Mouse (Mus musculus) G1E (cell line): ENCODE measurements at regions not wholly inside any gene's neighbourhood (a gene's known extent, or its start where the extent isn't known, plus 50 kb on each side); places are given as distances from the start of the nearest gene placed in this dataset.

Experiments used
- ATAC-seq: 2 replicates; pipeline ENCODE4 v1.8.0; 2016; ENCODE audit warnings: mild to moderate bottlenecking; ENCODE audit not compliant: insufficient number of reproducible peaks, poor library complexity, low FRiP score, severe bottlenecking; ENCODE audit errors: extremely low read depth
- DNase-seq: peaks from one replicate; pipeline ENCODE4 v3.0.0; 2012; ENCODE audit warnings: low spot score
- H3K27me3 ChIP-seq: 2 replicates; pipeline ENCODE4 v1.6.1; 2012; ENCODE audit warnings: mild to moderate bottlenecking, low read length, inconsistent platforms; ENCODE audit not compliant: insufficient read depth
- H3K36me3 ChIP-seq: replicated peaks from 2 replicates; pipeline ENCODE3; 2012; ENCODE audit warnings: mild to moderate bottlenecking, inconsistent platforms
- H3K4me1 ChIP-seq: 2 replicates; pipeline ENCODE4 v1.6.1; 2012; ENCODE audit warnings: low read depth, low read length, inconsistent platforms, mixed read lengths; ENCODE audit not compliant: insufficient read depth
- H3K4me3 ChIP-seq: 2 replicates; pipeline ENCODE4 v1.5.1; 2012; ENCODE audit warnings: low read depth, mild to moderate bottlenecking, inconsistent platforms, low read length, moderate library complexity, mixed read lengths
- H3K9me3 ChIP-seq: replicated peaks from 2 replicates; pipeline ENCODE4 v1.6.1; 2012; ENCODE audit warnings: inconsistent platforms
- CTCF ChIP-seq: IDR thresholded peaks from 2 replicates; pipeline ENCODE4 v1.5.1; 2012; ENCODE audit warnings: low read depth, low read length, inconsistent platforms, mixed read lengths
- GATA1 ChIP-seq: IDR thresholded peaks from 2 replicates; pipeline ENCODE4 v1.6.1; 2012; ENCODE audit warnings: borderline replicate concordance, low read length, inconsistent platforms, mixed read lengths
- GATA2 ChIP-seq: IDR thresholded peaks from 2 replicates; pipeline ENCODE4 v1.6.1; 2012; ENCODE audit warnings: low read depth, low read length, inconsistent platforms, borderline replicate concordance
- POLR2AphosphoS5 ChIP-seq: IDR thresholded peaks from 2 replicates; pipeline ENCODE4 v1.6.1; 2012; ENCODE audit warnings: low read depth, low read length, inconsistent platforms; ENCODE audit not compliant: insufficient replicate concordance
- TAL1 ChIP-seq: conservative IDR thresholded peaks from 2 replicates; pipeline ENCODE4 v1.6.1; 2012; ENCODE audit warnings: low read depth, low read length, inconsistent platforms, mixed read lengths

- Histone ChIP-seq H3K9me3 (no peaks in the 10 kb centered on the region), H3K36me3 (no peaks in the 10 kb centered on the region), H3K27me3 (no peaks in the 10 kb centered on the region), H3K4me1 (no peaks in the 10 kb centered on the region), H3K4me3 (no peak overlapping the region)
- TF ChIP-seq GATA2 (no peak), POLR2AphosphoS5 (no peak), TAL1 (no peak), GATA1 (no peak), CTCF (no peak)
- no peak for DNase-seq
- ATAC-seq, result no peak
These were observed 139.2 kb upstream of the Palmd start for GRCm38 (mm10) chr3:117107986-117108385.

- ATAC-seq, result no peak
- H3K27me3 ChIP-seq, result no peaks in the 10 kb centered on the region
- H3K36me3 ChIP-seq, result no peaks in the 10 kb centered on the region
These were observed 138.6 kb upstream of the Palmd start for GRCm38 (mm10) chr3:117107378-117107777.

GRCm38 (mm10) chr3:117087646-117088045 lies 118.9 kb upstream of the Palmd start:
- TF ChIP-seq CTCF (no peak), POLR2AphosphoS5 (no peak), GATA2 (no peak), GATA1 (no peak), TAL1 (no peak)
- Histone ChIP-seq H3K4me1 (no peaks in the 10 kb centered on the region), H3K9me3 (no peaks in the 10 kb centered on the region), H3K36me3 (no peaks in the 10 kb centered on the region), H3K4me3 (no peak overlapping the region), H3K27me3 (no peaks in the 10 kb centered on the region)
- DNase-seq (no peak), ATAC-seq (no peak)

More at GRCm38 (mm10) chr3:117107378-117107777, 138.6 kb upstream of the Palmd start:
- no peak for DNase-seq
- Histone ChIP-seq H3K4me3 (no peak overlapping the region), H3K9me3 (no peaks in the 10 kb centered on the region), H3K4me1 (no peaks in the 10 kb centered on the region)
- TF ChIP-seq TAL1, result no peak
- no peak for TF ChIP-seq GATA2
- no peak for TF ChIP-seq CTCF
- no peak for TF ChIP-seq GATA1
- TF ChIP-seq POLR2AphosphoS5, result no peak

- no peaks in the 10 kb centered on the region for H3K9me3 ChIP-seq
These were observed 107.9 kb upstream of the Palmd start for GRCm38 (mm10) chr3:117076734-117077133.

GRCm38 (mm10) chr3:117073399-117073798 lies 104.6 kb upstream of the Palmd start:
- Histone ChIP-seq H3K9me3 (no peaks in the 10 kb centered on the region), H3K4me3 (no peak overlapping the region), H3K27me3 (no peaks in the 10 kb centered on the region), H3K36me3 (no peaks in the 10 kb centered on the region), H3K4me1 (no peaks in the 10 kb centered on the region)
- TF ChIP-seq GATA1 (no peak), CTCF (no peak), GATA2 (no peak), POLR2AphosphoS5 (no peak), TAL1 (no peak)
- DNase-seq (no peak), ATAC-seq (no peak)

More at GRCm38 (mm10) chr3:117076734-117077133, 107.9 kb upstream of the Palmd start:
- no peaks in the 10 kb centered on the region for H3K36me3 ChIP-seq
- DNase-seq (no peak), ATAC-seq (no peak)
- TF ChIP-seq CTCF (no peak), GATA1 (no peak), POLR2AphosphoS5 (no peak), TAL1 (no peak), GATA2 (no peak)
- no peaks in the 10 kb centered on the region for H3K27me3 ChIP-seq
- H3K4me3 ChIP-seq, result no peak overlapping the region
- H3K4me1 ChIP-seq, result no peaks in the 10 kb centered on the region

GRCm38 (mm10) chr3:117072998-117073397 lies 104.2 kb upstream of the Palmd start:
- TF ChIP-seq POLR2AphosphoS5 (no peak), GATA1 (no peak), TAL1 (no peak), GATA2 (no peak), CTCF (no peak)
- no peaks in the 10 kb centered on the region for H3K36me3 ChIP-seq
- no peak overlapping the region for H3K4me3 ChIP-seq
- no peaks in the 10 kb centered on the region; the same call in 1 of the 2 replicates for H3K27me3 ChIP-seq
- H3K9me3 ChIP-seq, result no peaks in the 10 kb centered on the region
- ATAC-seq (no peak), DNase-seq (no peak)
- no peaks in the 10 kb centered on the region for H3K4me1 ChIP-seq

GRCm38 (mm10) chr3:117071851-117072250 lies 103.1 kb upstream of the Palmd start:
- Histone ChIP-seq H3K9me3 (no peaks in the 10 kb centered on the region), H3K4me3 (no peak overlapping the region), H3K36me3 (no peaks in the 10 kb centered on the region), H3K4me1 (no peaks in the 10 kb centered on the region), H3K27me3 (no peaks in the 10 kb centered on the region; the same call in 1 of the 2 replicates)
- DNase-seq, result no peak
- ATAC-seq, result no peak
- TF ChIP-seq POLR2AphosphoS5 (no peak), GATA2 (no peak), GATA1 (no peak), TAL1 (no peak), CTCF (no peak)
